Mouse (Mus musculus) stomach, embryonic 14.5 days (tissue): ENCODE results near the gene Pomgnt1. TPM values are rescaled to one million over a fixed set of nuclear protein-coding genes. Genes with fewer than 3 reads are reported as not detected.
A peak's percentile ranks its signal among the peaks of the same experiment; 100 is the strongest.

Experiments
- ATAC-seq: fragments of 200-750 bp; cut with Nextera tagmentation; 2 replicates; pipeline ENCODE4 v1.8.0; 2017; ENCODE audit warnings: low read depth, moderate TSS enrichment; ENCODE audit not compliant: insufficient number of reproducible peaks, insufficient read depth, low FRiP score
- H3K27ac ChIP-seq: fragments of 300-500 bp; sonication (generic); 2 replicates; pipeline ENCODE4 v1.5.1; 2014; ENCODE audit warnings: mild to moderate bottlenecking, low read length, moderate library complexity, mixed read lengths
- H3K27me3 ChIP-seq: fragments of 300-500 bp; sonication (generic); 2 replicates; pipeline ENCODE4 v1.6.1; 2014; ENCODE audit warnings: low read length, control low read depth, mixed read lengths; ENCODE audit not compliant: control insufficient read depth, insufficient read depth
- H3K36me3 ChIP-seq: fragments of 300-500 bp; sonication (generic); 2 replicates; pipeline ENCODE4 v1.6.1; 2014; ENCODE audit warnings: mild to moderate bottlenecking, control low read depth, low read length, moderate library complexity, mixed read lengths; ENCODE audit not compliant: control insufficient read depth, insufficient read depth
- H3K4me1 ChIP-seq: fragments of 300-500 bp; sonication (generic); 2 replicates; pipeline ENCODE4 v1.6.1; 2014; ENCODE audit warnings: low read length, control low read depth, mixed read lengths; ENCODE audit not compliant: control insufficient read depth, insufficient read depth
- H3K4me2 ChIP-seq: fragments of 300-500 bp; sonication (generic); replicated peaks from 2 replicates; pipeline ENCODE4 v1.6.1; 2014; ENCODE audit warnings: low read depth, low read length, control low read depth
- H3K4me3 ChIP-seq: fragments of 300-500 bp; sonication (generic); 2 replicates; pipeline ENCODE4 v1.5.1; 2014; ENCODE audit warnings: low read depth, low read length, control low read depth
- H3K9ac ChIP-seq: fragments of 300-500 bp; sonication (generic); replicated peaks from 2 replicates; pipeline ENCODE4 v1.6.1; 2014; ENCODE audit warnings: low read depth, mild to moderate bottlenecking, control low read depth, low read length, moderate library complexity, mixed read lengths
- H3K9me3 ChIP-seq: fragments of 300-500 bp; sonication (generic); 2 replicates; pipeline ENCODE4 v1.6.1; 2016; ENCODE audit warnings: low read depth, low read length, control low read depth; ENCODE audit not compliant: control insufficient read depth
- WGBS: fragments of 180-500 bp; shearing (Covaris S2); extraction: QIAGEN DNeasy Blood & Tissue Kit; methylation state at CpG from one replicate; pipeline ENCODE4 v1.1.7; 2014; 5-methylcytosine and 5-hydroxymethylcytosine counted together
- polyA plus RNA-seq: library from polyadenylated mRNA; unstranded; fragments of >200 nt; fragmentation: Nextera tagmentation; extraction: Ambion mirVana; gene quantifications from 2 replicates; pipeline ENCODE4 v1.2.1, GENCODE M21; 2014

The Pomgnt1 gene
- polyA plus RNA-seq, 1 experiment from 2014 or later, result 56.5 TPM

DNA sequence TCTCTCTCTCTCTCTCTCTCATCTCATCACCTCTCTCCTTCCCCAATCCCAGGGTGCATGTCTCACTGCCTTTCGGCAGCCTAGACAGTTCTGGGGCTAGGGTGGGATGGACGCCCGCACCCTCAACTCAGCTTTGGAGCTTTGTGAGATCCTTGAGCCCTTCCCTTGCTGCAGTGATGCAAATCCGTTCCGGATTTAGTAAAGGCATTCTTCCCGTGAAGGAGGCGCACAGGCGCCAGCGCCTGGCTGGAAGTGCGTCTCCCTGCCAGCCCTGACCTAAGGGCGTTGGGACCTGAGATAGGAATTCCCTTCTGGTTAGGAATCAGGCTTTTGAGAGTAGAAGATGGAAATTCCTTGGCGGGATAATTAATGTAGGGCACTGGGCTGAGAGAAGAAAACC is 59.1 kb downstream of the Pomgnt1 start:
- Histone ChIP-seq H3K4me2 (no peak overlapping the region), H3K27ac (no peak overlapping the region), H3K36me3 (no peaks in the 10 kb centered on the region), H3K27me3 (no peaks in the 10 kb centered on the region), H3K4me1 (no peaks in the 10 kb centered on the region), H3K9me3 (no peaks in the 10 kb centered on the region), H3K9ac (no peak overlapping the region), H3K4me3 (no peak overlapping the region)
- ATAC-seq, result no peak
- 12% methylated on average over 12 of the region's 12 CpGs for WGBS

DNA sequence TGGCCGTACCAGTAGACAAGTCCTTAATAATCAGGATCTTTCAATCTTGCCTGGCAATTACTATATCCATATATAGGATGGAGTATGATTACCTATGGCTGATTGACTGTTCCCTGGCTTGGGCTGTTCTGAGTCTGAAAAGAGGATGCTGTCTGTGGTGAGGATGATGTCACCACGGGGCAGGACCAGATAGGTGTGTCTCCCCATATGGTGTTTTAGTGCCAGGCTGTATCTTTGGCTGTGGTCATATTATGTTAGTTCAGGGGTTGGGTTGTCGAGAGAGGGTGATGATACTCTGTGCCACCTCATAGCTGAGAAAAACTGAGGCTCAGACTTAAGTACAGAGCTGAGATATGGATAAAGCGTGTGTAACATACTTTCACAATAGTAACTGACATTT is 61.4 kb downstream of the Pomgnt1 start:
- Histone ChIP-seq H3K27me3 (no peaks in the 10 kb centered on the region), H3K9me3 (no peaks in the 10 kb centered on the region), H3K4me3 (no peak overlapping the region), H3K36me3 (no peaks in the 10 kb centered on the region), H3K27ac (no peak overlapping the region), H3K4me2 (no peak overlapping the region), H3K4me1 (no peaks in the 10 kb centered on the region), H3K9ac (no peak overlapping the region)
- WGBS, result 88% methylated on average over 4 of the region's 4 CpGs
- no peak for ATAC-seq

DNA sequence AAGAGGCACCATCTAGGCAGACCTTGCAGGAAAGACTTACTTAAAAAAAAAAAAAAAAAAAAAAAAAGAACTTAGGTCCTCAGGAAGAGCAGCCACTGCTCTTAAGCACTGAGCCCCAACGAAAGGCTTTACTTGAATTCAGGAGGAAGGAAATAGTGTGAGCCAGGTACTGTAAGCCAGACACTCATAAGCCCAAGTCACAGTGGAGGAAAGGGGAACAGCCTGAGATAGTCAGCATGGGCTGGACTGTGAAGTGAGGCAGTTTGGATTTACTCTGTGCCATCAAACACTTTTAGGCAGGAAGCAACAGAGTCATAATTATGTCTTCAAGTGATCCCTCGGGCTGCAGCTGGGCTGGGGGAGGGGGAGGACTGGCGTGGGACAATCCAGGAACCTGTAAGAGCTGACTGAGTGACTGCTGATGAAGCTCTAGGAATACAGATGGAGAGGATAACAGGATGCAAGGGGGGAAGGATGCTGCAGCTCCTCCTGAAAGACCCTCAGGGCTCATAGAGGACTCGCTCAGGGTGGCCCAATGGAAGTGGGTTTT is 68.7 kb downstream of the Pomgnt1 start:
- Histone ChIP-seq H3K36me3 (no peaks in the 10 kb centered on the region), H3K4me1 (no peaks in the 10 kb centered on the region), H3K4me3 (no peak overlapping the region), H3K9ac (no peak overlapping the region), H3K27ac (no peak overlapping the region), H3K27me3 (no peaks in the 10 kb centered on the region), H3K4me2 (no peak overlapping the region), H3K9me3 (no peaks in the 10 kb centered on the region)
- 42% methylated on average over 4 of the region's 4 CpGs for WGBS
- ATAC-seq, result no peak

DNA sequence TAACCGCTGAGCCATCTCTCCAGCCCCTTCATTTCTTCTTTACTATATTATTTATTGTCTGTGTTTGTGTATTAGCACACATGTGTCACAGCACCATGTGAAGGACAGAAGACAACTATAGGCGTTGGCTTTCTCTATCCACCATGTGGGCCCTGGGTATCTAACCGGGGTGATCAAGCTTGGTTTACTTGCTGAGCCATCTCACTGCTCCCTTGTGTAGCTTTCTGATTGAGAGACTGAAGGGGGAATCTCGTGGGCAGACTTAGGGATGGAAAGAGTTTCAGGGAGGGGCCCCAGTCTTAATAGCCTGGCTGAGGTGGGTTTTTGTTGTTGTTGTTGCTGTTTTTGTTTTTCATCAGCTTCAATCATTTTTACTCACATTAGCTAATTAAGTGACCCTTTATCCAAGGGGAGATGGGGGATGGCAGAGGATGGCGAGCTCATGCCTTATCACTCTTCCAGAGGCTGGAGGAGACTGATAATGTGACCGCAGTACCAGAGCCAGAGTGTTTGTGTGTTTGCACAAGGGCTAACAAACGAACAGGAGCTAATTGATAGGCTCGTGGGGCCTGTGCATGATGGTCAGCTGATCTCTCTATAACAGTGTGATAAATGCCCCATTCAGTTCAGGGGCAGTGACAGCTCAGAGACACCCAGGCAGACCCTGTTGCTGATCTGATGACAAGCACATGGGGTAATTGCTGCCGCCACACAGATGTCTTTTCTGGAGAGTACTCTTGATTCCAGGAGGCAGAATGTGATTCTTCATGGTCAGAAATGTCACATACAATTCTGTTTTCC is 70.1 kb downstream of the Pomgnt1 start:
- Histone ChIP-seq H3K36me3 (no peaks in the 10 kb centered on the region), H3K4me2 (no peak overlapping the region), H3K9ac (no peak overlapping the region), H3K4me3 (no peak overlapping the region), H3K27ac (no peak overlapping the region), H3K27me3 (no peaks in the 10 kb centered on the region), H3K4me1 (no peaks in the 10 kb centered on the region), H3K9me3 (no peaks in the 10 kb centered on the region)
- WGBS, result 50% methylated on average over 9 of the region's 9 CpGs
- peak; percentile 71; the same call in 1 of the 2 replicates for ATAC-seq

DNA sequence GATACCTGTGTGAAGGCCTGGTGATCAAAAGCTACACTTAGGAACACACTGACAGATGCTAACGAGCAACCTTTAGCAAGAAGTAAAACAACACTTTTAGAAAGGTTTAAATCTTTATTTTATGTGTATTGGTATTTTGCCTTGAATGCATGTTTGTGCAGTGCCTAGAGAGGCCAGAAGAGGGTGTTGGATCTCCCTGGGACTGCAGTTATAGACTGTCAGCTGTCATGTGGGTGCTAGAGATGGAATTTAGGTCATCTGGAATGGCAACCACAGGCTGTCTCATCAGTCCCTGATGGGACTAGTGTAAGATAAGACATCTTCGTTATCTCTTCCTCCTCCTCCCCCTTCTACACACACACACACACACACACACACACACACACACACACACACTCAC is 74.8 kb downstream of the Pomgnt1 start:
- H3K27ac ChIP-seq, result no peak overlapping the region
- H3K27me3 ChIP-seq, result no peaks in the 10 kb centered on the region
- H3K4me1 ChIP-seq, result no peaks in the 10 kb centered on the region
- no peaks in the 10 kb centered on the region for H3K36me3 ChIP-seq
- no peak overlapping the region for H3K4me2 ChIP-seq
- 81% methylated on average over 2 of the region's 2 CpGs for WGBS
- no peak for ATAC-seq
- no peak overlapping the region for H3K4me3 ChIP-seq
- H3K9ac ChIP-seq, result no peak overlapping the region
- H3K9me3 ChIP-seq, result no peaks in the 10 kb centered on the region

DNA sequence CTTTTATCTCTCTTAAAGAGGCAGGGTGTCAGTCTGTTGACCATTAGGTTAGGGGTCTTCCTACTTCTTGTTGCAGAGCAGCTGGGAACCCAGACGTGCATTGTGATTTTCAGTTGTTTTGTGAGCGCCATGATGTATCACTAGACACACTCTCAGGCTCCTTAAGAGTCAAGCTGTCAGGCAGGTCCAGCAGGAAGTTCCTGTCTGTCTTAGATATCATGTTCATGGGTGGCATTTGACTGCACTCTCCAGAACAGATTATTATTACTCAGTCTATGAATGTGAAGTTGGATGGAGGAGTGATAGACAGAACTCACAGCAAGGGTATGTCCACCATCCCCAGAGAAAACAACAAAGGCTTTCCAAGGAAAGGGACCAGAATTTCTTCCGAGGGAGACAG is 80.8 kb downstream of the Pomgnt1 start:
- no peaks in the 10 kb centered on the region for H3K27me3 ChIP-seq
- no peak overlapping the region for H3K9ac ChIP-seq
- H3K27ac ChIP-seq, result no peak overlapping the region
- H3K4me1 ChIP-seq, result no peaks in the 10 kb centered on the region
- H3K9me3 ChIP-seq, result no peaks in the 10 kb centered on the region
- no peaks in the 10 kb centered on the region for H3K36me3 ChIP-seq
- ATAC-seq, result no peak
- H3K4me3 ChIP-seq, result no peak overlapping the region
- WGBS, result 63% methylated on average over 3 of the region's 3 CpGs
- H3K4me2 ChIP-seq, result no peak overlapping the region

DNA sequence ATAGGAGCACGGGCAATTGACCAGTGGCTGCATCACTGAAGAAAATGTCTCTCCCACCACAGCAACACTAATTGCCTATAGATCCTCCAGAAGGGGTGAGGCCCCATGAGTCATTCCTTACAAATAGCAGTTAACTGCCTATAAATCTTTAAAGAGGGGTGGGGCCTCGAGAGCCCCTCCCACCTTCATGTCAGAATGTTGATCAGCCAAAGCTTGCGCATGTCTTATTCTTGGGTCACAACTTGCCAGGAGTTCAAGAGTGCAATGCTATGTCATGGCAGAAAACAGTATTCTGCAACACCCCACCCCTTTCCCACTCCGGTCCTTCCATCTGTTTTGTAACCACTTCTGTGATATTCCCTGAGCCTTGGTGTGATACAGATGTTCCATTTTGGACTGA is 82.9 kb downstream of the Pomgnt1 start:
- H3K4me2 ChIP-seq, result no peak overlapping the region
- H3K27ac ChIP-seq, result no peak overlapping the region
- no peaks in the 10 kb centered on the region for H3K36me3 ChIP-seq
- H3K9me3 ChIP-seq, result no peaks in the 10 kb centered on the region
- 71% methylated on average over 4 of the region's 4 CpGs for WGBS
- no peaks in the 10 kb centered on the region for H3K27me3 ChIP-seq
- no peak overlapping the region for H3K4me3 ChIP-seq
- no peaks in the 10 kb centered on the region for H3K4me1 ChIP-seq
- H3K9ac ChIP-seq, result no peak overlapping the region
- ATAC-seq, result no peak

DNA sequence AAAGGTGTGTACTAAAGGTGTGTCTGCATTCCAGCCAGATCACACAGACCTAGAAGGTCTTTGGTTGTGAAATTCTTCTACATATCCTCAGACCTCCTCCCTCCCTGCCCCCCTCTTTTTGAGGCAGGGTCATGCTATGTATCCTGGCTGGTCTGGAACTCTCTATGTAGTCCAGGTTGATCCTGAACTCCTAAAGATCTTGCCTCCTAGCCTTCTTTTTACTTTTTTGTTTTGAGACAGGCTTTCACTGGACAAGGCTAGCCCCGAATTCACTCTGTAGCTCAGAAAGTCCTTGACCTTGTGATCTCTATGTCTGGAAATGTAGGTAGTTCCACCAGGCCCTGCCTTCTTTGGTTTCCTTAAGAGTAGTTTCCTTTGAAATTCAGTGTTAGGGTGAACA is 85.3 kb downstream of the Pomgnt1 start:
- no peak for ATAC-seq
- H3K4me2 ChIP-seq, result no peak overlapping the region
- H3K9ac ChIP-seq, result no peak overlapping the region
- H3K36me3 ChIP-seq, result no peaks in the 10 kb centered on the region
- no peaks in the 10 kb centered on the region for H3K9me3 ChIP-seq
- no peak overlapping the region for H3K27ac ChIP-seq
- WGBS, result 79% methylated on average over 1 of the region's 1 CpGs
- no peaks in the 10 kb centered on the region for H3K4me1 ChIP-seq
- no peak overlapping the region for H3K4me3 ChIP-seq
- H3K27me3 ChIP-seq, result no peaks in the 10 kb centered on the region
